Mouse (Mus musculus): Measurements from ENCODE around the gene Celsr1.

Gene Celsr1

DNA sequence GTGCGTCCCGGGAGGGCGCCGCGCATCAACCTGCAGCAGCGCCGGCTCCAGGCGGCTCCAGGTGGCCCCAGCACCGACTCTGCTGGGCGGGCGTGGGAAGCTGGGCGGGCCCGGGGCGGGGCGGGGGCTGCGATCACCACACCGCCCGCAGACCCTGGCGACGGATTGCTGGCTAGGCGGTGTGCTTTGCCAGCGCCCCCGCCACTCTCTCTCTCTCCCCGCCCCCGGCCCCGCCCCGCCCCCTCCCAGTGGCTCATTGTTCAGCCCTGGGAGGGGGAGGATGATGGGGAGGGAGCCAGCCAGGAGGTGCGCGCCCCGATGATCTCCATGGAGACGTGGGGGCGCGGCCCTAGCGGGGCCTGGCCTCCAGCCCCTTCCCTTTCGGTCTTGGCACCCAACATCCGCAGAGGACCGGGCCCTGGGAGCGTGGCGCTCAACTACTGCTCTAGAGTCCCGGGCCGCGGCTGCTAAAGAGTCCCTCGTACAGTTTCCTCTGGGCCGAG, 495 bp upstream of the Celsr1 start:
- DNase-seq (ENCODE audit: low spot score) = no peak

DNA sequence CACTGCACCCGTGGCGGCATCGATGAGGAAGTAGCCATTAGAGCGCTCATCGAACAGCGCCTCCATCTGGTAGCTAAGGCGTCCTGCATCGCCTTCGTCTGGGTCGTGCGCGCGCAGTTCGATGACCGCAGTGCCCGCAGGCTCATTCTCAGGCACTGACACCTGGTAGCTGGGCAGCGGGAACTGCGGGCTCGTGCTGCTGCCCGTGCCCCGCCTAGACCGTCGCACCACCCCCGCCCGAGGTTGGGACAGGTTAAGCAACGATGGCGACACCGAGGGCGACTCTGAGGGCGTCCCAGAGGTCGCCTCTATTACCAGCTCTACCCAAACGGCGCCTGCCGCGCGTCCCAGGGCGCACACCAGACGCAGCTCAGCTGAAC, 776 bp downstream of the Celsr1 start:
- no peak for DNase-seq (ENCODE audit: low spot score)

GRCm38 (mm10) chr15:86029981-86030380, 3.6 kb downstream of the Celsr1 start:
- no peak for DNase-seq (ENCODE audit: low spot score)

GRCm38 (mm10) chr15:86027871-86028270, 5.7 kb downstream of the Celsr1 start:
- no peak for DNase-seq (ENCODE audit: low spot score)

DNA sequence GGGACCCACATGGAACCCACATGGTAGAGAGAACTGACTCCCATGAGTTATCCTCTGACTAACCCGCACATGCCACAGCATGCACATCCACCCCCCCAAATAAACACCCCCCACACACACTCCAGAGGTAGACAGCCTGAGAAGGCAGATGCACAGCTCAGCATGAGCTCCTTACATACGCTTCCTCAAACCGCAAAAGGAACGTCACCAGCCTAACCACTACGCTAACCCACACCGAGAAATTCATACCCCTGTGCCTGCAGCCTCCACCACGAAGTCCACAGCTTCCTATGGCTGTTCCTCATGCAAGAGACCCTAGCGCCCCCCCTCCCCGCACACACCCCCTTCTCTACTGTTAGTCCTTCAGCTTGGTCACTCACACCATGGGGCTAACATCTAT, 11.6 kb downstream of the Celsr1 start:
- no peak for DNase-seq (ENCODE audit: low spot score)

- DNase-seq (ENCODE audit: low spot score) = no peak
Measured at GRCm38 (mm10) chr15:86021301-86021700, 12.3 kb downstream of the Celsr1 start.

GRCm38 (mm10) chr15:86020008-86020407, 13.6 kb downstream of the Celsr1 start:
- DNase-seq (ENCODE audit: low spot score) = no peak

DNA sequence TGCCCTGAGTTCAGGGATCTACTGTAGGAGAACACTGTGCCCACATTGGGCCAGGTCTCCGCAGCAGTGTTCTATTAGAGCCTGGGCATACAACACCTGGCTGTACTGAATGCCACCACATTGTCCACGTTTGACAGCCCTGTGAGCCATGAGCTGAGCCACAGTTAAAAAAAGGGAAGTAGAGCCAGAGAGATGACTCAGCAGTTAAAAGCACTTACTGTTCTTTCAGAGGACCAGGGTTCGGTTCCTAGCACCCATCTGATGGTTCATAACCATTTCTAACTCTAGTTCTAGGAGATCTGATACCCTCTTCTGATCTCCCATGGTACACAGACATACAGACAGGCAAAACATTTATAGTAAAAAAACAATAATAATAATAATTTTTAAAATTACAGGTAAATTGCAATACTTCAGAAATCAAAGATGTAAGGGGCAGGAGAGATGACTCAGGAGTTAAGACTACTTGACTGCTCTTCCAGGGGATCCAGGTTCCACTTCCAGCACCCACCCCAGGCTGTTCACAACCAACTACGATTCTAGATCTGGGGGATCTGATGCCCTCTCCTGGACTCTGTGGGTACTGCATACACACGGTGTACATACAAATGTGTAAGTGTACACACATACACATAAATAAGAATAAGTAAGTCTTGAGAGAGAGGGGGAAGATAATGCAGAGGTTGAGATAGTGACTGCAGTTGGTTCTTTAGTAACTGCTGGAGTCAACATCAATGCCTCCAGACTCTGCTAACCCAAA, 14.6 kb downstream of the Celsr1 start:
- no peak for DNase-seq (ENCODE audit: low spot score)

- no peak for DNase-seq (ENCODE audit: low spot score)
Measured at GRCm38 (mm10) chr15:86017336-86017735, 16.2 kb downstream of the Celsr1 start.

- no peak for DNase-seq (ENCODE audit: low spot score)
Measured at GRCm38 (mm10) chr15:86015860-86016541, 17.6 kb downstream of the Celsr1 start.

GRCm38 (mm10) chr15:86015026-86015425, 18.6 kb downstream of the Celsr1 start:
- no peak for DNase-seq (ENCODE audit: low spot score)

- DNase-seq (ENCODE audit: low spot score) = no peak
Measured at GRCm38 (mm10) chr15:86013656-86014055, 19.9 kb downstream of the Celsr1 start.

- DNase-seq (ENCODE audit: low spot score) = no peak
Measured at GRCm38 (mm10) chr15:86013130-86013529, 20.4 kb downstream of the Celsr1 start.

DNA sequence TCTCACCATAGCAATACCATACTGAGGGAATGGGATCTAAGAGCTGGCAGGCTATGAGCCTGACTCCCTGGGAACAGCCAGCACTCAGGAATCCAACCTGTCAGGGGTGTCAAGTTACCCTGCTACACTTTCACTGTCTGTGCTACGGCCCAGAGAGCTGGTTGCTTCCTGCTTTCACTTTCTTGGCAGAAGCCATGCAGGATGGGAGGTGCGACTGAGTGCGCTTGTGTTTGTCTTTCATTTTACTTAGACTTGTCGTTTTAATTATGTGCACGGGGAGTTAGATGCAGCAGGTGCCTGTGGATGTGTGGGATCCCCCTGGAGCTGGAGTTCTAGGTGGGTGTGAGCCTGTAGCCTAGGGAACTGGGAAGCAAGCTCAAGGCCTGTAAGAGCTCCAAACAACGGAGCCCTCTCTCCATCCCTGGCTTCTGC, 25.9 kb downstream of the Celsr1 start:
- no peak for DNase-seq (ENCODE audit: low spot score)

- DNase-seq (ENCODE audit: low spot score) = no peak
Measured at GRCm38 (mm10) chr15:86005691-86006525, 27.7 kb downstream of the Celsr1 start.

DNA sequence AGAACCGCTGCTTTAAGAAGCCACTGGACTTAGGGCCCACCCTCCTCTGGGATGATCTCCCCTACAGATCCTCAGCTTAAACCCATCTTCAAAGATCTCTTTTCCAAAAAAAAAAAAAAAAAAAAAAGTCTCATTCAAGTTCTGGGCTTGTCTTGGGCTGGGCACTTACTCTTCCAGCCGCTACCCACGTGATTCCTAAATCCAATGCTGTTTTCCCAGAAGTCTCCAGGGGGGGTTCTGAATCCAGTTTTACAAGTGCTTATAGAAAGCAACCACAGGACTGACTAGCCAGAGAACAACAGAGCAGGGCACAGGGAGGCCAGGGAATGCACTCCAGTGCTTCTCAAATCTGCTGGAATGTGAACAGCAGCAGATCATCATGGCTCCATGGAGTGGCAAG, 29.5 kb downstream of the Celsr1 start:
- no peak for DNase-seq (ENCODE audit: low spot score)

DNA sequence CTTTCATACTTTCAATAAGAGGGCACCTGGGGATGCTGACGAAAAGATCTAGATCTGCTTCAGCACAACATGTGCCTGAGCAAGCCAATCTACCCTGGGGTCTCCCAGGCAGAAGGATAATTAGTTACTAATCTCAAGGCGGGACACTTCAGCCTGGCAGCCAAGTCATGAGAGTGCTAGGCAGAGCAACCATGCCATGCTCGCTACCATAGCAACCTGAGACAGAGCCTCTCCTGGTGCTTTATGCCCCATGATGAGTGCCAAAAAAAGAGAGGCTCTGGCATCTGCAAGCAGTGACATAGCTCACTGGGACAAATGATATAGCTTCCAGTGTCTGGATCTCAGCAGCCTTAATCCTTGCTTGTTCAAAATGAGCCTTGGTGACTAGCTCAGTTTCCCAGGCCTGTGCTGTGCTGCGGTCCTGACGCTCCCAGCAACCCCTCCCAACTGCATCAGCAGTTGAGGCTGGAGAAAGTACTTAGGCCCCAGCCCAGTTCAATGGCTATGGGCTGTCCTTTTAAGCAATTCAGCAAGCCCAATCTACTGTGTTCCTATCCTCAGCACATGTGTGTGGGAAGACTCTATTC, 32.8 kb downstream of the Celsr1 start:
- no peak for DNase-seq (ENCODE audit: low spot score)

GRCm38 (mm10) chr15:85998525-85999230, 34.9 kb downstream of the Celsr1 start:
- DNase-seq (ENCODE audit: low spot score) = no peak

GRCm38 (mm10) chr15:85996031-85996765, 37.4 kb downstream of the Celsr1 start:
- no peak for DNase-seq (ENCODE audit: low spot score)

- DNase-seq (ENCODE audit: low spot score) = no peak
Measured at GRCm38 (mm10) chr15:85994906-85995608, 38.5 kb downstream of the Celsr1 start.
